Mouse (Mus musculus) left cerebral cortex, adult 9 months (tissue): ENCODE data around the gene Cox8a.

Experiments used
- DNase-seq, 2 experiments: peaks; one replicate each; pipeline ENCODE4 v3.0.0; 2022; ENCODE audit warnings: low spot score in 2 of 2

Gene Cox8a

DNA sequence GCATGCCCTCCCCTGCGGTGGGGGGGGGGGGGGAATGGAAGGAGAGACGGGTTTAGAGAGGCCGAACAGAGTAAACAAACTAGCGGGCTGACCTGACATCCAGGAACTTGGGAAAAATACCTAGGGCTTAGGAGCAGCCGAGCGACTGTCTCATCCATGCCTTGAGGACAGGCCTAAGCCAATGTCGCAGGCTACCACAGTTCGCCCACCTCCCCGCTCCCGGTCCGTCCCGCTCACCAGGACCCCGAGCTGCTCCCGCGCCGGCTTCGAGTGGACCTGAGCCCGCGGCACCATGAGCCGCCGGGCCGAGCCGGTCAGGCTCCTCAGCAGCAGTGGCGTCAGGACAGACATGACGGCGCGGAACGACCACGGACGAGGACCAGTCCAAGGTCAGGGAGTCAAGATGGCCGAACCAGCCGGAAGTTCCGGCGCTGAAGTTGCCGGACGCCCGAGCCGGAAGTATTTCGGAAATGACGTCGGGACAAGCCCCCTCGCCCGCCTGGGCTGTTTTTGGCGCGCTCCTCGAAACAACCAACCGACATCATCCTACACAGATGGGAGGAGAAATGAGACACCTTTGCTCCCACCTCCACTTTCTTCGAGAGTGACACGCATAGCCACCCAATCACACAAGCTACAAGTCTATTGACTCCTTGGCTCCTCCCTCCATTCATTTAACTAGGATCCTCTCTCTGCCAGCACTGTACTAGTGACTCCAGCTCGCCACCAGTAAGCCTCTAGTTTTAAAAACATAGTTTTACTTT lies at the start of gene Cox8a:
Gene Cox8a, minus strand, starts transcription at position 455 of the 764 bp plus-strand sequence.
- peak; percentile 96 to 98 for DNase-seq

DNA sequence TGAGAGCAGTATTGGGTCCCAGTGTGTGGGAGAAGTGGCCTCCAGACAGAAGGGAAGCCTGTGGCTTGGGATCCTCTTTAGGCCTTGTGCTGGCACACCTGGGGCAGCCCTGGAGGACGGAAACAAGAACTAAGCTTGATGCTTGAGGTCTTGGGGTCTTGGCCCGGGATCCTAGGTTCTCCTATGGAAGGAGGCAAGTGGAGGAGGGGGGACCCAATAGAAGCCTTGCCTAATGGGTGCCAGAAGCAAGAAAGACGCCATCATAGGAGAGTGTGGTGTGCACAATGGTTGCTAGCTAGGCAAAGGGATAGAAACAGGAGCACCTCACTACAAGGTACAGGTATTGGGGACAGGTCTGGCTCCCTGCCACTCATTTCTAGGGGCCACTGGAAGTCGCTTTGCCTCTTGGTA lies 49.0 kb upstream of the Cox8a start:
- DNase-seq: no peak

DNA sequence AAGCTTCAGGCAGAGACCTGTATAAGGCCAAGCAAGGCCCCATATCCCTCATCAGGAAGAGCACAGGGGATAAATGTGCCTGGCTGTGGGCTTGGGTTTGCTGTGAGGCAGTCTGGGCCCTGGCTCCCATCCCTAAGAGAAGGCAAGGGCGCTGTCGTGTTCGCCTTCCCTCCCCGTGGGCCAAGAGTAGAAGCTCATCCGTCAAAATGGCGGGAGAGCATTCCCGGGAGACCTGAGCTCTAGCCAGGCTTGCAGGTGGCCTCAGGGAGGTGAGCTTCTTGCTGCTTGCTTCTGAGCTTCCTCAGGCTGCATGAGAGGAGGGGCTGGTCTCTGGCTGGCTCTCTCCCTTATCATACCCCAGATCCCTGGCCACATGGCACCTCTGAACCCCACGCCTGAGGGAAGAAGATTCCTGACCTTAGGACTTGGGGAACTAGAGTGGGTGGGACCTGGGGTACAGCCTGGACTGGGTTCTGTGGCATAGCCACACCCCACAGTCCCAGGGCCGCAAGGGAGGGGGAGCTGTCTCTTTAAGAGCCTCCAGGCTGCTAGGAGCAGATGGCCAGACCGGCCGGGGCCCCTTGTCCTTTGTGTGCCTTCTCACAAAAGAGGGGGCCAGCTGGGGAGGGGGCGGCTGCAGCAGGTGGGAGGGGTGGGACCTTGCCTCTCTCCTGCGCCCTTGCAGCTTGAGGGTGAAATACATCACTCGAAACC lies 48.2 kb upstream of the Cox8a start:
- no peak for DNase-seq

DNA sequence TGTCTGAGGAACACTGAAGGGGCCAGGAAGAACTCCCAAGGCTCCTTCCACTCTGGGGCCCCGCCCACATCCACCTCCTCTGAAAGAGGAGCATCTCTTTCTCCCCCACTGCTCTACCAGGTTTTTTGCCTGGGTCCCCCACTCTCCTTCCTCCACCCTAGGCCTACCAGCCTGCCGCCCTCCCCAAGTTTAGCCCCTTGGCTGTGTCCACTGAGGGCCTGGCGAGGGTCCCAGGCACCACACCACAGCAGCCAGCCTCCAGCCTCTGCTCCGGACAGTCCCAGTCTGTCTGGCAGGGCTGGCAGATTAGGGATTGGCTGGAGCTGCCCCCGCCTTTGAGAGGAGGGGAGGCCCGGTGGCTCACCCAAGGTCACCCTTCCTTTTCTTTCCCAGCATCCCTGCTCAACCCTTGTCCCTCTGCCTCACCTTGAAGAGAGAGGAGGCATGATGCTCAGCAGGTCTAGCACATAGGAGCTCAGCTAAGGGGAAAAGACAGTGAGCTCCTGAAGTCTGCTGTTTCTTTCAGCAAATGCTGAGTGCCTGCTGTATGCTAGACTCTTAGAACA lies 47.4 kb upstream of the Cox8a start:
- DNase-seq: no peak

DNA sequence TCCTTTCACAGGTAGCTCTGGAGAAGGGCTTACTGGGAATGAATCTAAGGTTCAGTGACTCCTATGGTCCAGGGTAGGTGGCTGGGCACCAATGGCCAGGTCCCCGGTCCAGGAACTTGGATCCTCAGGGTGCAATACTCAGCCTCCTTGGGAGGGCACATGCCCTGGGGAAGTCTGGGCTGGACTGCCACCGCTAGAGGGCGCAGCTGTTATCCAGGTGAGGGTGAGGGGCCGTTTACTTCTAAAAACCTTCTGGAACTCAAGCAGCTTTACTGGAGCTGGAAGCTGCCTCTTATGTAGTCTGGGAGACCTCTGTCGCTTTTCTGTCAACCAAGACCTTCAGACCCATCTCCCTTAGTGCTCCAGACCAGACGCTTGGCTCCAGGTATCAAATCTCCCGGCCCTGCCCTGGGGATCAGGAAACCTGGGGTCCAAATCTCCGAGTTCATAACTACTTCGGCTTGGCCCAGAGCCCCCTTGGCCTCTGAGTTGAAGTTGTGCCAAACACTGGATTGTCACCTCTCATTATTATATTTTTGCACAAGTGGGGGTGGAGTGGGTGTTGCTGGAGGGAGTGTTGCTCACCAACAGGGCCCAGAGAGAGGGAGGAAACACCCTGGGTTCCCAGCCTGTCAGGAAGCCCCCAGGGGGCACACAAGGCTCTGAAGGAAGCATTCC lies 46.8 kb upstream of the Cox8a start:
- DNase-seq: peak in 1 of 2 experiments; percentile 83

DNA sequence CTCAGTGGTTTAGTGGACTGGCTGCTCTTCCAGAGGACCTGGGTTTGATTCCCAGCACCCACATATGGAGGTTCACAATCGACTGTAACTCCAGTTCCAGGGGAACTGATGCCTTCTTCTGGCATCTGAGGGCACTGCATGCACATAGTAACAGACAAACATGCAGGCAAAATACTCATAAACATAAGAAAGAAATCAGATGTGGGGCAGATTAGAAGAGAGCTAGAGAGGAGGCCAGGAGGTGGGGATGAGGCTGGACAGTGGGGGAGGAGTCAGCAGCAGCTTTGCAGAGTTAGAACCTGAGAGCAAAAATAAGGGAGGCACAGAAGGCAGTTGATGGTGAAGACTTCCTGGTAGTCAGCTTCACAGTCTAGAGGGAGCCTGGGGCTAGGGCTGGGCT lies 45.2 kb upstream of the Cox8a start:
- DNase-seq: no peak

DNA sequence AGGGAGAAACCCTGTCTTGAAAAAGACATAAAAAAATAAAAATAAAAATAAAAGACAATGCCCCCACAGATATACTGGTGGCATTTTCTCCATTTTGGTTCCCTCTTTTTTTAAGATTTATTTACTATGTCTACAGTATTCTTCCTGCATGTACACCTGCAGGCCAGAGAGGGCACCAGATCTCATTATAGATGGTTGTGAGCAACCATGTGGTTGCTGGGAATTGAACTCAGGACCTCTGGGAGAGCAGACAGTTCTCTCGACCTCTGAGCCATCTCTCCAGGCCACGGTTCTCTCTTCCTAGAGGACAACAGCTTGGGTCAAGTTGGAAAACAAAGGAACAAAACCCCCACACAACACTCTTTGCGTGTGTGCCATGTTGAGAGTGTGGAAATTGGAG lies 44.5 kb upstream of the Cox8a start:
- DNase-seq: no peak

DNA sequence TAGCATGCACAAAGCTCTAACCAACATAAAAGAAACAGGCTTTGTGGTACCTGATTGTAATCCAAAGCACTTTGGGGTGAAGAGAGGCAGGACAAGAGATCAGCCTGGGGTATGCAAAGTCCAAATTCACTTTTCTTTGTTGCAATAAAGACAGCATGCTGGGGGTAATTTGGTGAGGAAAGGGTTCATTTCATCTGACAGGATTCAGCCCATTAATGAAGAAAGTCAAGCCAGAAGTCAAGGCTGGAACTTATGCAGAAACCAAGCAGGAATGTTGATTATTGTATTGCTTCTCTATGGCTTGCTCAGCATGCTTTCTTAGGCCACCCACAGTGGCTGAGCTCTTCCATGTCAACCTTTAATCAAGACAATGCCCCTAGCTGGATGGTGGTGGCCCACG lies 44.1 kb upstream of the Cox8a start:
- DNase-seq: no peak

DNA sequence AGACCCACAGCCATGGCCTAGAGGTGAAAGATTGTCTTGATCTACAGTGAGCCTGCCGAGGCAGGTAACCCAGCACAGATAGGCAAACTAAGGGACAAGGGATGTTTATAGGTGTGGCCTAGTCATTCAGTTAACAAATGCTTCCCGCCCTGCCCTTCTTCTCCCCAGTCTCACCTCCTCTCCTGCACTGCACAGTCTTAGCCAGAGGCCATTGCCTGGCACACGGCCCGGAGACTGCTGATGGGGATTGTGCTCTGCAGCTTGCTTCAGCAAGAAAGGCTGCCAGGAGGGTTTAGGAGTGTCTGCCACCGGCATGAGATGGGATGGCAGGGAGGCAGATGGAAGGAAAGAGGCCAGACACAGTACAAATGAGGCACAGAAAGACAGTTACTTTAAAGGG lies 40.5 kb upstream of the Cox8a start:
- no peak for DNase-seq

DNA sequence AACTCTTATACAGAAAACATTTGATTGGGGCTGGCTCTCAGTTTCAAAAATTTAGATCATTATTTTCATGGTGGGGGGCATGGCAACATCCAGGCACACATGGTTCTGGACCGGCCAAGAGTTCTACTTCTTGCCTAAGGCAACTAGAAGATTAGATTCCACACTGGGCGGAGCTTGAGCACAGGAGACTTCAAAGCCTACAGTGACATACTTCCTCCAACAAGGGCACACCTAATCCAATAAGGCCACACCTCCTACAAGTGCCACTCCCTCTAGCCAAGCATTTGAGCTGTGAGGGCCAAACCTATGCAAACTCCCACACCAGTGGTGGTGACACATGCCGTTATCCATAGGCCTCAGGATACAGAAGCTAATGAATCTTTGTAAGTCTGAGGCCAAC lies 28.6 kb upstream of the Cox8a start:
- DNase-seq: no peak

DNA sequence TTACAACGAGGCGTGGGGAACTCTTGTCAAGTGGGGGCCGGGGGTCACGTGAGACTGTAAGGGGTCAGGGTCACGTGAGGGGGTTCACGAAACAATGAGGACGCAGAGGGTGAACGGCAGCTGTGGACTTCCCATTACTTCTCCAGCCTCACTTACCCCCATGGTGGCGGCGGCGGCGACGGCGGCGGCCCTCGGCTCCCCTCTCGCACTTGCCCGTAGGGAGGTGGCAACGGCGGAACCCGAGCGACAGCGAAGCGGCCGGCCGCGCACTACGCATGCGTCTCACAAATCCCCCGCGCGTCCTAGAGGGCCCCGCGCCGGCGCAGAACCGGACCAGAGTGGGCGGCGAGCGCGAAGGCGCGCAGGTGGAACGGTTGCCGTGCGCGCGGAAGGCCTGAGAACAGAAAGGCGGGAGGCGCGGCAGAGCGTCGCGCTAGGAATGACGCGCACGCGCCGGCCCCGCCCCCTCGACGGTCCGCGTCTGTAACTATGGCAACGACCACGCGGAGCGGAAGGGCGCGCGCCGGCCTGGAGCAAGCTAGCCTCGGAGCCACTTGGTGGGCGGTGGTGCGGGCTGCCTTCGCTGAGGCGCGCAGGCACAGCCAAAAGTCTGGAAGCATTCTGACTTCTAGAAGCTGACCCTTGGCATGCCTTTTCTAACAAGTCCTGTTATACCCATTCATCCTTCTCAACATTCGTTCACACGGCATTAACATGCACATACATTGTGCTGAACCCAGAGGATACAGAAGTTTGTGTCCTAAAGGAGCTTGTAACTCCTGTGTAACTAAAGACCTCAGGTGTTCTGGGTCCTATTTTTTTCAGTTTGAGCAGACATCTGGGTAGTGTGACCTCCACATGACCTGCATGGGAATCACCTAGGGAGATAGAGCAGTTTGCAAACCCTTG lies 23.6 kb upstream of the Cox8a start, which contains the start of gene Naa40:
Gene Naa40, minus strand, starts transcription at position 402 of the 909 bp plus-strand sequence.
- DNase-seq: peak; percentile 84 to 92

DNA sequence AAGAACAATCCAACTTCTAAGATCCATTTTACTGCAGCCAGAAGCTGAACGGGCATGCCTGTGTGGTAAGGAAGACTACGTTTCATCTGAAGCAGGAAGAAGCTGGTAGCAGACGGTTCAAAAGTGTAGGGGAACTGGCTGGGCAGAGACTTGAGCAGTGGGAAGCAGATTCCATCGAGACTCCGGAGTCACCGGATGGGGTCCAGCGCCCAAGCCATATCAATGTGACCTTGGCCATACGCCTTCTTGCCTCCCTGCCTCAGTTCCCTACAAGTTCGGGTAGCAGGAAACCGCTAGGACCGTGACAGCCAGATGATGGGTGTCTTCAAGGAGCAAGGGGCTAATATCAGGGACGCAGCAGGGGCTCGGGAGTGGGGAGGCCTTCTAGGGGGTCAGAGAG lies 22.9 kb upstream of the Cox8a start:
- DNase-seq: no peak

DNA sequence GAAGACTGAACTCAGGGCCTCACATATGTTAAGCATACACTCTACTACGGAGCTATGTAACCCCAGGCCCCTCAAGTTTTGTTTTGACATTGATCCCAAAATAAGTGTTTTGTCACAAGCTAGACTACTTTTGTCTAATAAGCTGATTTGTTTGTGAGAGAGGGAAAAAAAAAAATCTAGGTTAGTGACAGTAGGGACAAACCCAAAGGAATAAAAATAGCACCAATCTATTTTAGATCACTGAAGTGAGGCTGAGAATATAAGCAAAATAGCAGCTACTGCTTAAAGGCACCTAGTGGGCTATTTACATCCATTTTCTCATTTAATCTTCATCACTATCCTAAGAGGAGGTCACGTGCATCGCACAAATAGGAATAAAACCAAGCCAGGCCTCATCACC lies 22.2 kb upstream of the Cox8a start:
- no peak for DNase-seq

DNA sequence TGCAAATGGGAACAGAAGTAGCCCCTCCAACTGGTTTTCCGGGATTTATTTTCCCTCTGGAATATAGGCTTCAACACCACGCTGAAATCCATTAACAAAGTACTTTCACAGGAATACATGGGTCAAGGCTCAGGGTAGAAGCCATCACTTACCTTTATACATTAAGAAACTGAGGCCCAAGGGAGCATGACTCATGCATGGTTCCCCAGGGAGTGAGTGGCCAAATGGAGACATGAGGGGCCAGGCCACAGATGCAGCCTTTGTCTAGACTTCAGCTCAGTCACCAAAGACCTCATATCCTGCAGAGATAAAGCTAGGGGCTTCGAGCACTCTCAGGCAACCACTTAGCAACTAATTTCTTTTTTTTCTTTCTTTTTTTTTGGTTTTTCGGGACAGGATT lies 19.3 kb upstream of the Cox8a start:
- DNase-seq: no peak

DNA sequence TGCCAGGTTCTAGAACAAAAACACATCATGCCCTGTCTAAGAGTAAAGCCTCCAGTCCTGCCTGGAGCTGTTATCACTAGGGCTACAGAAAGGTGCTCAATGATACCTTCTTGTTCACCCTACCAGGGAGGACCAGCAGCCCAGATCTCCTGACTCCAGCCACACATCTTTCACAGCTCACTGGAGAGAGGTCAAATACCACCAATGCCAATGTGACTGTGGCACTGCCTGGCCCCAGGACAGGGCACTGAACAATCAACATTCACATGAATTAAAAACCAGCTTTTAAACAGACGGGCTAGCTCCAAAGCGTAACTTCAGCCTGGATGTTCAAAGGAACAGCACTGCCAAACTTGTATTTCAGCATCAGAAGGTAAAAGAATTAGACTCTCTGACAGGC lies 18.6 kb upstream of the Cox8a start:
- DNase-seq: no peak

DNA sequence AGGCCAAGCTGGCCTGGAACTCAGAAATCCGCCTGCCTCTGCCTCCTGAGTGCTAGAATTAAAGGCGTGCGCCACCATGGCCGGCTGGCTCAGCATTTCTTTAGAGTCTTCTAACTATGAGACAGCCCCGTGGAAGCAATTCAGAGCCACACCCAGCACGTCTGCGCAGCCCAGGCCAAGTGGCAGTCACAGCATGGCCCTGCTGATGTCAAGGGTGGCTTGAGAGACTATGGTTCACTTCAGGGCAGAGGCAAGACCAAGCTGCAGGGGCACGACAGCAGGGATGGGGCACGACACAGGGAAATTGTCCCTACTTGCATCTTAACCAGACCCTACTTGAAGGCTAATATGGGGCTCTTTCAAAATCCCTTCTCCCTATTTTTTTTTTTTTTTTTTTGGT lies 18.0 kb upstream of the Cox8a start:
- no peak for DNase-seq

DNA sequence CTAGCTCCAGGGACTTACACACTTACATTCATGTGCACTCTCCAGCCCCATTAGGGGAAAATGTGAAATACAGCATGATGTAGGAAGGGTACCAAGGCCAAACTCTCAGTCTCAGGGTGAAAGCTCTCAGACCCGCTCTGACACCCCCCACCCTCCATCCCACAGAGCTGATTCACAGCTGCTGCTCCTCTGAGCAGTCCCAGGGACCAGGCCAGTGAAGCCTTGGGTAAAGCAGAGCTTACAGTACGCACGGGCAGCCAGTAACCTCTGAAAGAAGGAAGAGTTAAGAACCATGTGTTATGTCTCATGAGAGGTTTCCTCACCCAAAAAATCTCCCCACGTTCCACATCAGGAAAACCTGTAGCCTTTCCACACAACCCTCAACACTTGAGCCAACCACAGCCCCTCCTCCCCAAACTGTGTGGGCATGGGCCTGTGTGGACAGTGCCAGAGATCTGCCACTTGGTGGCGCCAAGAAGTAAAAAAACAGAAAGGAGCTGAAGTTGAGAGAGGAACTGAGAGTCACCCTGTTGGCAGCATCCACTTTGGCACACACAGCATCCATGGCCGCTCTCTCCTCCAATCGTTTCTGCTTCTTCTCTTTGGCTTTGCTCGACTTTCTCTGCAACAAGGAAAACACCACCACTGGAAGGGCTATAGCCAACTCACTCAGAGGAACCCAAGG lies 17.3 kb upstream of the Cox8a start:
- peak; percentile 55 to 89 for DNase-seq

DNA sequence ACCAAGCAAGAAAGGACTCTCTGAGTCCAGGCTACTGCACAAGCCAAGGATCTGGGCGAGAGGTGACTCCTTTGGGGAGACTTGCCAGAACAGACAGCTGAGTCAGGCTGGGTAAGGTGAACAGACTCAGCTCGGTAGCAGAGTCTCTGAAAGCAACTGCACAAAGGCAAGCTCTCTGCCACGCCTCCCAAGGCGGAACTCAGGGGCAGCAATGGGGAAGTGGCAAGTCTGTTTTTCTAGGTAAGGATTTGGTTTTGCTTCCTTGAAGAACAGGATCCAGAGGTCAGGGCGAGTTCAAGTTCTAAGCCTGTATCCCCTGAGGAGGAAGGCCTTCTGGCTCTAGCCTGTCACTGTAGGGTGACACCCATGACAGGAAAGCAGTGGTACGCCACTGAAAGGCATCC lies 9.1 kb upstream of the Cox8a start:
- no peak for DNase-seq

DNA sequence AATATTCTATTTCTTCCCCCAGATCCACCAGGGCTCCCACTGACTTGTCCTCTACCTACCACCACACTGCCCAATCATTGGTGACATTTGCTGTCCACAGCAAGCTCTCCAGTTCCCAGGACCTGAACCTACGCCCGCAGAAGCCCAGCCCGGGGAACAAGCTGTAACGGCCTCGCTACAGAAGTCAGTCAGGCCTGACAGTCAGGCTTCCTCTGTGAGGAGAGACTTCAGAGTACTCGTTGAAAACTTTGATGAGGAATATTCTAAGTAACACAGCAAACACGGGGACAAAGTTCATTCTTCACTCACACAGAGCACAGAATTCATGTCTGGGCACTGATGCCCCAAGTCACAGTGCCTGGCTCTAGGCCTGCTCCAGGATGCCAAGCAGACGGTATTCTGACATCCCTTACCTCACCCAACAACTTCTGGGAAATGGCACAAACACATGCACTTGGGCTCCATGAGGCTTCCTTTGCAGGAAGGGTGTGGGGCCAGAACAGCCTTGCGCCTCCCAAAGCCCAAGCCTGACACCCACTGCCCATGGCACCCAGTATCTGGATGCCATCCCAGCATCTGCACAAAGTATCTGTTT lies 7.8 kb upstream of the Cox8a start:
- DNase-seq: no peak

DNA sequence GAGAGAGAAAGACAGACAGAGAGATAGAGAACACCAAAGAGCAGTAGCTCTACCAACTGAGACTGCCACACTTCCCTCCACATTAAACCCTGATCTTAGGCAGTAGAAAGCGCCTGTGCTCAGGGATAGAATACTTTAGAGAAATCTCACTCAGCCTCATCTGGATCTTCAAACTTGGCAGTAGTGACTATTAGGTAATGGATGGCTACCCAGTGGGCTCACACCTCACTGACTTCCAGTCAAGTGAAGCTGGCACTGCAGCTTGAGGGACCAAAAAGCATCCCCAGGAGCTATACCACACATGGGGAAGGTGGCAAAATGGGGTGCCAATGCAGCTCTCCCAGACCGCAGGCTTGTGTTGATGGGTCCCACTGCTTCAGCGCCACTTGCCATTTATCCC lies 6.8 kb upstream of the Cox8a start:
- DNase-seq: no peak
